Mouse (Mus musculus): Measurements from ENCODE around the gene Olfr828.

- TF ChIP-seq CTCF (IDR thresholded peaks at IDR 0.05; ENCODE audit: control insufficient read depth, insufficient read depth, low read length) (no peak), POLR2A (IDR thresholded peaks at IDR 0.05; ENCODE audit: borderline replicate concordance, control insufficient read depth, low read depth, low read length) (no peak)
Observed at GRCm38 (mm10) chr9:18778981-18779380, 40.3 kb downstream of the Olfr828 start.
